Mouse (Mus musculus) adrenal gland, postnatal 14 days (tissue): ENCODE results near the gene Cep44. TPM values are rescaled to one million over a fixed set of nuclear protein-coding genes. Genes with fewer than 3 reads are reported as not detected.
A peak's percentile ranks its signal among the peaks of the same experiment; 100 is the strongest.

Experiments
- DNase-seq: peaks from one replicate; pipeline ENCODE4 v3.0.0; 2021; ENCODE audit warnings: mixed read lengths
- long read RNA-seq, 2 experiments: library from polyadenylated mRNA; stranded (forward); transcript quantifications; one replicate each; pipeline ENCODE4 v2.0.0; 2021
- total RNA-seq: library from RNA; stranded (reverse); gene quantifications from 2 replicates; pipeline ENCODE4 v1.2.3, GENCODE M21; 2021

Cep44 gene
- 22.5 and 24.8 TPM in 2 replicates for total RNA-seq
- long read RNA-seq, experiment 1, transcript Cep44-201 (11 exons, 1,690 nt): major isoform, 6 of 17 reads
- long read RNA-seq, experiment 1, partial matches to known transcripts: 0 of 17 reads
- long read RNA-seq, experiment 1, other reads (novel, unspliced or antisense): 11 of 17 reads
- long read RNA-seq, experiment 2, transcript Cep44-201 (11 exons, 1,690 nt): major isoform, 7 of 20 reads
- long read RNA-seq, experiment 2, partial matches to known transcripts: 6 of 20 reads
- long read RNA-seq, experiment 2, other reads (novel, unspliced or antisense): 7 of 20 reads

- peak; percentile 88 for DNase-seq
Measured at GRCm38 (mm10) chr8:56550558-56551360, at the start of gene Cep44, which contains the start of gene Fbxo8. Gene Cep44, minus strand, starts transcription at chr8:56551047. Gene Fbxo8, plus strand, starts transcription at chr8:56551090.

GRCm38 (mm10) chr8:56591502-56591901 lies 40.7 kb upstream of the Cep44 start:
- no peak for DNase-seq

GRCm38 (mm10) chr8:56591084-56591483 lies 40.2 kb upstream of the Cep44 start:
- DNase-seq: no peak

GRCm38 (mm10) chr8:56589004-56589403 lies 38.2 kb upstream of the Cep44 start:
- no peak for DNase-seq

GRCm38 (mm10) chr8:56582841-56583240 lies 32.0 kb upstream of the Cep44 start:
- DNase-seq: peak; percentile 57

- no peak for DNase-seq
Measured at GRCm38 (mm10) chr8:56580918-56581317, 30.1 kb upstream of the Cep44 start.

GRCm38 (mm10) chr8:56566856-56567255 lies 16.0 kb upstream of the Cep44 start:
- DNase-seq: no peak

- DNase-seq: peak; percentile 55
Measured at GRCm38 (mm10) chr8:56564399-56565047, 13.7 kb upstream of the Cep44 start.

- no peak for DNase-seq
Measured at GRCm38 (mm10) chr8:56552551-56553103, 1.8 kb upstream of the Cep44 start.

- peak; percentile 15 for DNase-seq
Measured at GRCm38 (mm10) chr8:56552045-56552444, 1.2 kb upstream of the Cep44 start.

GRCm38 (mm10) chr8:56551361-56551852 lies 560 bp upstream of the Cep44 start:
- peak; percentile 91 for DNase-seq

GRCm38 (mm10) chr8:56547866-56548265 lies 3.0 kb downstream of the Cep44 start:
- DNase-seq: no peak

GRCm38 (mm10) chr8:56540706-56541105 lies 10.1 kb downstream of the Cep44 start:
- DNase-seq: peak; percentile 57

GRCm38 (mm10) chr8:56530359-56530758 lies 20.5 kb downstream of the Cep44 start:
- DNase-seq: peak; percentile 83

GRCm38 (mm10) chr8:56528869-56529268 lies 22.0 kb downstream of the Cep44 start:
- DNase-seq: no peak

GRCm38 (mm10) chr8:56521051-56521450 lies 29.8 kb downstream of the Cep44 start:
- no peak for DNase-seq

- no peak for DNase-seq
Measured at GRCm38 (mm10) chr8:56520249-56520648, 30.6 kb downstream of the Cep44 start.

- no peak for DNase-seq
Measured at GRCm38 (mm10) chr8:56518848-56519247, 32.0 kb downstream of the Cep44 start.

GRCm38 (mm10) chr8:56508952-56509479 lies 41.8 kb downstream of the Cep44 start:
- DNase-seq: no peak

GRCm38 (mm10) chr8:56508318-56508951 lies 42.4 kb downstream of the Cep44 start:
- DNase-seq: no peak

- no peak for DNase-seq
Measured at GRCm38 (mm10) chr8:56501911-56502310, 48.9 kb downstream of the Cep44 start.

- DNase-seq: no peak
Measured at GRCm38 (mm10) chr8:56489496-56489895, 61.4 kb downstream of the Cep44 start.
